Mouse (Mus musculus): ENCODE results near the gene Cacna2d2.

DNA sequence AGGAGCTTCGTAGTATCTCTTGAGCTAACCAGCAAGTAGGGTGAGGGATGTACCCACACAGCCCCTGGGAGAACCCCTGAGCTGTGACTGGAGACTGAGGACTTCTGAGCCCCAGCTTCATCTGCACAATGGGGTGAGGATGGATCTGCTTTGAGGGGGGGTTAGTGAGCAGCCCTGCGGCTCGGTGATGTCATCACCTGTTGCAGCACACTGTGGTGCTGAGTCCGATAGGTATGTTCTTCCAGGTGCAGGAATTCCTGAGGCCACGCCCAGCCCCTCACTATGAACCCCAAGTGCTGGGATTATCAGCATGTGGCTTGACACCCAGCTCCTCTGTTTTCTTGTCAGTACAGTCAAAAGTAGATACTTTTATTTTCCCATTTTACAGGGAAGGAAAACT, 84.3 kb downstream of the Cacna2d2 start:
- TF ChIP-seq POLR2A (IDR thresholded peaks at IDR 0.05; ENCODE audit: extremely low read depth, insufficient read depth, low read length): no peak
- TF ChIP-seq CTCF (IDR thresholded peaks at IDR 0.05; ENCODE audit: low read depth, low read length): no peak
